8 mouse cellular contexts compared by ENCODE assay signal in genomic region chr9:110117779-110118139, GRCm38 (mm10). TPM values are rescaled to one million over a fixed set of nuclear protein-coding genes. Genes with fewer than 3 reads are reported as not detected.
DNase-seq lines count a peak whose midpoint lies in the region; ATAC-seq and TF ChIP-seq lines count a peak whose summit lies in the region.

Gene Dhx30, minus strand, starts transcription at chr9:110117830.

- no peak for TF ChIP-seq EP300 in heart, postnatal 0 days (IDR thresholded peaks at IDR 0.05; ENCODE audit: low read depth)

- peak within 1 kb of the TSS; percentile 96 for H3K27ac ChIP-seq in neural tube, embryonic 11.5 days (ENCODE audit: low read depth, low read length)
- H3K27ac ChIP-seq in embryonic facial prominence, embryonic 15.5 days (replicated peaks): peak within 1 kb of the TSS; percentile 99
- peak within 1 kb of the TSS; percentile 91 for H3K27ac ChIP-seq in heart, postnatal 0 days (ENCODE audit: low read depth)
- peak within 1 kb of the TSS; percentile 98 for H3K27ac ChIP-seq in neural tube, embryonic 13.5 days (replicated peaks)

- peak within 1 kb of the TSS; percentile 68 for H3K4me3 ChIP-seq in neural tube, embryonic 11.5 days (ENCODE audit: low read depth, low read length)
- peak within 1 kb of the TSS; percentile 89 for H3K4me3 ChIP-seq in embryonic facial prominence, embryonic 15.5 days (replicated peaks)
- H3K4me3 ChIP-seq in heart, postnatal 0 days (ENCODE audit: low read depth, low read length): peak within 1 kb of the TSS; percentile 74
- peak within 1 kb of the TSS; percentile 91 for H3K4me3 ChIP-seq in neural tube, embryonic 13.5 days

- peak; percentile 11; the same call in 1 of the 2 replicates for ATAC-seq in neural tube, embryonic 11.5 days (ENCODE audit: insufficient read depth, low FRiP score, low TSS enrichment)
- no peak for ATAC-seq in embryonic facial prominence, embryonic 15.5 days (ENCODE audit: insufficient number of reproducible peaks, low FRiP score, low TSS enrichment, low read depth)
- ATAC-seq in heart, postnatal 0 days (ENCODE audit: insufficient read depth, low read depth): 0 out of 2 replicates have a peak, but pooled peaks have one; percentile 0
- peak; percentile 48 for ATAC-seq in neural tube, embryonic 13.5 days (ENCODE audit: low read depth)

- TF ChIP-seq CTCF in heart, postnatal 0 days (IDR thresholded peaks at IDR 0.05; ENCODE audit: low read depth): no peak

- under 1% methylated on average over 17 of the region's 17 CpGs for WGBS in neural tube, embryonic 11.5 days
- WGBS in embryonic facial prominence, embryonic 15.5 days: under 1% methylated on average over 17 of the region's 17 CpGs
- WGBS in heart, postnatal 0 days: under 1% methylated on average over 17 of the region's 17 CpGs
- 1% methylated on average over 17 of the region's 17 CpGs for WGBS in neural tube, embryonic 13.5 days

- peaks cover 10% of the 10 kb centered on the region for H3K4me1 ChIP-seq in neural tube, embryonic 11.5 days (ENCODE audit: control insufficient read depth, insufficient read depth, low read length)
- H3K4me1 ChIP-seq in embryonic facial prominence, embryonic 15.5 days: peaks cover 14% of the 10 kb centered on the region
- peaks cover 11% of the 10 kb centered on the region for H3K4me1 ChIP-seq in heart, postnatal 0 days (ENCODE audit: control insufficient read depth, insufficient read depth)
- peaks cover 27% of the 10 kb centered on the region for H3K4me1 ChIP-seq in neural tube, embryonic 13.5 days (replicated peaks)

- DNase-seq in neural tube, embryonic 11.5 days (ENCODE audit: low spot score): no peak
- DNase-seq in neural tube, embryonic 10.5 days (ENCODE audit: extremely low spot score, low spot score): no peak
- DNase-seq in heart, postnatal 0 days (ENCODE audit: low spot score): no peak
- DNase-seq in left cerebral cortex, postnatal 36 days (ENCODE audit: low spot score in 2 of 2): no peak
- DNase-seq in right cerebral cortex, postnatal 14 days: no peak
- DNase-seq in cerebellum, postnatal 36 days: no peak

- no peaks in the 10 kb centered on the region for H3K9me3 ChIP-seq in neural tube, embryonic 11.5 days (ENCODE audit: control insufficient read depth, low read length)
- no peaks in the 10 kb centered on the region for H3K9me3 ChIP-seq in embryonic facial prominence, embryonic 15.5 days (replicated peaks)
- H3K9me3 ChIP-seq in heart, postnatal 0 days (replicated peaks; ENCODE audit: control insufficient read depth, low read length): no peaks in the 10 kb centered on the region
- H3K9me3 ChIP-seq in neural tube, embryonic 13.5 days: no peaks in the 10 kb centered on the region

- H3K36me3 ChIP-seq in neural tube, embryonic 11.5 days (ENCODE audit: control insufficient read depth, insufficient read depth, low read length): peaks cover 2% of the 10 kb centered on the region
- H3K36me3 ChIP-seq in embryonic facial prominence, embryonic 15.5 days: peaks cover 7% of the 10 kb centered on the region
- H3K36me3 ChIP-seq in heart, postnatal 0 days (replicated peaks; ENCODE audit: control insufficient read depth, insufficient read depth, low read length): peaks cover 21% of the 10 kb centered on the region
- peaks cover 20% of the 10 kb centered on the region for H3K36me3 ChIP-seq in neural tube, embryonic 13.5 days

- intact Hi-C loops in left cerebral cortex, postnatal 36 days (cut with DNase I): no loop called here

- no peaks in the 10 kb centered on the region for H3K27me3 ChIP-seq in neural tube, embryonic 11.5 days (ENCODE audit: control insufficient read depth, insufficient read depth, low read length)
- no peaks in the 10 kb centered on the region for H3K27me3 ChIP-seq in embryonic facial prominence, embryonic 15.5 days
- no peaks in the 10 kb centered on the region for H3K27me3 ChIP-seq in heart, postnatal 0 days (ENCODE audit: control insufficient read depth, insufficient read depth, low read length)
- no peaks in the 10 kb centered on the region for H3K27me3 ChIP-seq in neural tube, embryonic 13.5 days

- H3K4me2 ChIP-seq in neural tube, embryonic 11.5 days (ENCODE audit: low read depth): peak within 1 kb of the TSS; percentile 82
- peak within 1 kb of the TSS; percentile 67 for H3K4me2 ChIP-seq in embryonic facial prominence, embryonic 15.5 days (replicated peaks)
- peak within 1 kb of the TSS; percentile 94 for H3K4me2 ChIP-seq in heart, postnatal 0 days (ENCODE audit: low read depth, low read length)
- peak within 1 kb of the TSS; percentile 88 for H3K4me2 ChIP-seq in neural tube, embryonic 13.5 days

- peak within 1 kb of the TSS; percentile 97 for H3K9ac ChIP-seq in neural tube, embryonic 11.5 days (ENCODE audit: low read length)
- peak within 1 kb of the TSS; percentile 88 for H3K9ac ChIP-seq in embryonic facial prominence, embryonic 15.5 days
- H3K9ac ChIP-seq in heart, postnatal 0 days (replicated peaks; ENCODE audit: low read depth, low read length): peak within 1 kb of the TSS; percentile 84
- H3K9ac ChIP-seq in neural tube, embryonic 13.5 days: peak within 1 kb of the TSS; percentile 97

RNA-seq across cellular contexts. Expression of gene Dhx30, which starts in this region (rescaled TPM):
- polyA plus RNA-seq in neural tube, embryonic 11.5 days (2014; fragmentation: Nextera tagmentation; extraction: Ambion mirVana): 166 and 178 TPM in 2 replicates
- polyA plus RNA-seq in embryonic facial prominence, embryonic 15.5 days (2015; fragmentation: Nextera tagmentation; extraction: Ambion mirVana): 127 and 137 TPM in 2 replicates
- total RNA-seq in heart, postnatal 0 days (2014; rRNA removed; ENCODE audit: low replicate concordance): 111 and 120 TPM in 2 replicates
- polyA plus RNA-seq in heart, postnatal 0 days (2015; fragmentation: Nextera tagmentation; extraction: Ambion mirVana): 63.6 and 66.4 TPM in 2 replicates
- total RNA-seq in left cerebral cortex, postnatal 36 days (2021): 100 to 1,000 TPM; 163 to 166 TPM
- polyA plus RNA-seq in neural tube, embryonic 13.5 days (2015; fragmentation: Nextera tagmentation; extraction: Ambion mirVana): 155 and 188 TPM in 2 replicates
